Mouse (Mus musculus): ENCODE results near the gene Tra2b.
"Not testable (repeated sequence)": the region's sequence is repeated elsewhere in the genome, so short reads cannot be mapped to it uniquely, and the experiment has no call there.

Gene Tra2b

DNA sequence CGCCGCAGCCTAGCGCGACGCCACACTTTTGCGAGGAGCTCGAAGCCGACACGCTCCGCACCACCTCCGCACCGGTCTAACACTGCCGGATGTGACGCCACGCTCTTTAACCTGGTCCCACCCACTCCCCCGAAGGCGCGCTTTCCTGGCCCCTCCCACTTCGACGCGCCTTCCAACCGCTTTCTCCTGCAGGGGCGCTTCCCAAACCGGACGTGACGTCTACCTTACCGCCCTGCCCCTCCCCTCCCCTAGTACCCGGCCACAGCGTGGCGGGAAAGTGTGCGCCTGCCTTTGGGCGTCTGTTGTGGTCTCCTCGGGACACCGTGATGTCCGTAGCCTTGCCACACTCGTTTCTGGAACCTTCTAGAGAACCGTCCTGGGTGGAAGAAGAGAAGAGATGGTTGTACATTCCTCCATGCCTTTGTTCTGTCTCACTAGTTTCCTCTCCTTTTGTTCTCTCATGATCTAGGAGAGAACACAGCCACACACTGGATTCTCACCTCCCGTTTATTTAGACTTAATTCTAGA is at the start of gene Tra2b:
TSS of gene Tra2b (minus strand) at position 157 of the 528 bp plus-strand sequence.
- DNase-seq (ENCODE audit: extremely low spot score, low spot score) = peak; percentile 98

DNA sequence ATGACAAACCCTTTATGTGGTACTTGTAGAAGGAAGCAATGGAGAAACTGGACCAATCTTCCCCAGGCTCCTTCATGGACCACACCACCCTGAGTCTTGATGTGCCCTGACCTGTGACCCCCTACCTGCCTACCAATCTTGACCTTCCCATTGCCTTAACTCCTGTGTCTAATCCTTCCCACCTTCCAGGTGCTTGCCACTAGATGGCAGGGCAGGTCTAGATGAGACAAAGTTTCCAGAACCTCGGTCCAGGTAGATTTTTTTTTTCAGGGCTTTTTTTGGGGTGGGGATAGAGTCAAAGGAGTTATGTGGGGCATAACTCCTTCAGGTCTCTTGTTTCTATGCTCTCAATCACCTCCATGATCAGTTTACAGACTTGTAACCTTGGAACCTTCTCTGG is 44.8 kb upstream of the Tra2b start:
- no peak for DNase-seq (ENCODE audit: extremely low spot score, low spot score)

DNA sequence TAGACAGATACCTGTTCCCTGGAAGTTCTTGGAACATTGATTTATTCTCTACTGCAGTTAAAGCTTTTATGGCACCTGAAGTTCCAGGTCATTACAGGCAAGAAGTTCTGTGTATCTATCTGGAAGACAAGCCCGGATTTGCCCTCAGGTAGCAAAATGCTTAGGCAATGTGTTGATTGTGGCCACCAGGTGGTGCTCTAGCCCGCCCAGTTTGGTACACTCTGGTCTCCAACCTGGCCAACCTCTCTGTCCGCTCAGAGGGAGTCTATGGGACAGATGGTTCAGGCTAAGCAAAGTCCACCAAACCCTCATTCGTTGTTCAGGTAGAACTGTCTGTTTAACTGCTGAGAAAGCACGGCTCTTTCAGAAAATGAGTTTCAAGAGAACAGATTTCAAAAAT is 36.8 kb upstream of the Tra2b start:
- DNase-seq (ENCODE audit: extremely low spot score, low spot score) = peak; percentile 56

DNA sequence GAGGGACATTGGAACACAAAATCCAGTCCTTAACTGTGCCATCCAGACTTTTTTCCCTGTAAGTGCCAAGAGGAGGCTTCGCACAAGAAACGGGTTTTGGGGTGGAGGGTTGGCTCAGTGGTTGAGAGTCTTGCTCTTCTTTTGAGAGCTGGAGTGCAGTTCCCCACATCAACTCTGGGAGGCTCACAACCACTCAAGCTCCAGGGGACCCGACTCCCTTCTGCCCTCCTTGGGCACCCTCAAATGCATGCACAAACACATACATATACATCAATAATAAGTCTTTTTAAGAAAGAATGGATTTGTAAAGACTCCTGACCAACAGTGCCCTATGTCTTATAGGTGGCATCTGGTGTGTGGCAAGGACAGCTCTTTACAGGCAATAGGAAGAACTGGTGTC is 35.6 kb upstream of the Tra2b start:
- DNase-seq (ENCODE audit: extremely low spot score, low spot score) = no peak

DNA sequence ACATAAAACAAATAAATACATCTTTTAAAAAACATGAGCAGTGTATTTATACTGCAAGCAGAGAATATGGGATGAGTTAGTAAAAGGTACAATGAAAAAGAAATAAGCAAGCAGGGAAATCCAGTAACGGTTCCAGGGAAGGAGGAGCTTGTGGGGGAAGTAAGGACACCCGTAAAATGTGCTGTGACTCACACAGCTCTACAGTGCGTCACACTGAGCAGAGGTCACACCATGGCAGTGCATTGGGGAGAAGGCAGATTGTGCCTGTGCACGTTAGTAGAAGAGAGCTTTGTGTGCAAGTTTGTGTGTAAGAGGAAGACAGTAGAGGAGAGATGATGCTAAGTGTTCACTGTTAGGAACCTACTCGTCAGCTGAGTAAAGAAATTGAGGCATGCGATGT is 31.1 kb upstream of the Tra2b start:
- no peak for DNase-seq (ENCODE audit: extremely low spot score, low spot score)

DNA sequence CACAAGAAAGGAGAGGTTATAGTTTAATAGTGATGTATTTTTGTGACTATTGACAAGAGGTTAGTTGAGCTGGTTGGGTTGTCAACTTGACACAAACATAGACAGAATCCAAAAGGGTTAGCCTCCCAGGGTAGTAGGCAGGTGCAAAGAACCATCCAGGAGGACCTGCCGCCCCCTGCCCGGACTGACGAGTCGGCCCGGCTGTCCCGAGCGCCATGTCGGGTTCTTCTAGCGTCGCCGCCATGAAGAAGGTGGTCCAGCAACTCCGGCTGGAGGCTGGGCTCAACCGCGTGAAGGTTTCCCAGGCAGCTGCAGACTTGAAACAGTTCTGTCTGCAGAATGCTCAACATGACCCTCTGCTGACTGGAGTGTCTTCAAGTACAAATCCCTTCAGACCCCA is 29.0 kb upstream of the Tra2b start:
- not testable (repeated sequence) for DNase-seq (ENCODE audit: extremely low spot score, low spot score)

DNA sequence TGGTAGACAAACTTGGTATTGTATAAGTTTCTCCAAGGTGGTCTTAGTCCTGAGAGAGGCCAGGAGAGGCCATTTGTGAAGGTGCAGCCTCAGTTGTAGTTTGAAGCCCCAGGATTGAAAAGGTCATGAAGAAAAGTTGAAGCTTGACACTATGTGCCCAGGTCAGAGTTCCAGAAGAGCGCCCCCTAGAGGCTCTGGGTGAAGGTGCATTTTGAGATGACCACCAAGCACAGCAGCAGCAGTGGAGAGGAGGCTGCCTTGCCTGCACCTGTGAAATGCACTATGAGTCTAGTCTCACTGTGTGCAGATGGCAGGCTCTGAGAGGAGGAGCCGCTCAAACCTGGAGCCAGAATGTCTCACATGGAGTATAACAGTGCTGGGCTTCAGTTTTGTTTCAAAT is 27.8 kb upstream of the Tra2b start:
- no peak for DNase-seq (ENCODE audit: extremely low spot score, low spot score)

DNA sequence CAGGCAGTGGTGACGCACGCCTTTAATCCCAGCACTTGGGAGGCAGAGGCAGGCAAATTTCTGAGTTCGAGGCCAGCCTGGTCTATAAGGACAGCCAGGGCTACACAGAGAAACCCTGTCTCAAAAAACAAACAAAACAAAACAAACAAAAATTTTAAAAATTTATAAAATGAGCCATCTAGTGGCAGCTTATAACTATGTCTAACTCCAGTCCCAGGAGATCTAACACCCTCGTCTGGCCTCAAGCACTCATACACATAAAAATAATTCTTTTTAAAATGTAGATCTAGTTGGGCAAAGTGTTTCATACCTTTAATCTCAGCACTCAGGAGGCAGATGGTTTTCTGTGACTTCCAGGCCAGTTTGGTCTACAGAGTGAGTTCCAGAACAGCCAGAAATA is 26.6 kb upstream of the Tra2b start:
- no peak for DNase-seq (ENCODE audit: extremely low spot score, low spot score)

DNA sequence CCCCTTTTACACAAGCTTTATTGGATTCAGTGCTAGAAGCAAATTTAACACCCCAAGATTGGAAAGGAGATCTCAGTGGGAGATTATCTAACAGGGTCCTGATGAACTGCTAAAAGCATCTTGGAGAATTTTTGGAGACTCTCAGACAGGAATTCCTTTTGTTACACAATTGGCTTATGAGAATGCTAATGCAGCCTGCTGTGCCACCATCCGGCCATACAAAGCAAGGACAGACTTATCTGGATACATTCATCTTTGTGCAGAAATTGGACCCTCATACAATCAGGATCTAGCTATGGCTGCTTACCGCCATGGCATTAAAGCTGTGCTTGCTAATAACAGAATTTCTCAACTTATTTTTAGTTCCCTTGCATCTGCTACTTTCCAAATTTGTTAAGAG is 23.8 kb upstream of the Tra2b start:
- DNase-seq (ENCODE audit: extremely low spot score, low spot score) = no peak

DNA sequence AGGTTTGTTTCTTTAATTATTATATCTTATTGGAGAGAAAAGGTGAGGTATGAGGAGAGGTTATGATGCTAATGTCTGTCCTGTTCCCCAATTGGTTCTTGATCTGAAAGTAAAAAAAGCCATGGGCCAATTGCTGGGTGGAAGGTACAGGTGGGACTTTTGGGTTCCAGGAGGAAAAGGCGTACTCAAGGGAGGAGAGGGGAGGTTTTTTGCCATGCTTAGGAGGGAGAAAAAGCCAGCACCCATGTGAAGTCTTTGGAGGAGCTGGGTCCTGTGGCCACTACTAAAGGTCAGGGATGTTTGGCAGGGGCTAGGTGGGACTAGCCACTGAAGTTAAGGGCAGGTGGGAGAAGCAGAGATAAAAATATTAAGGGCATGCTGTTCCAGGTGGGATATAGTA is 21.2 kb upstream of the Tra2b start:
- no peak for DNase-seq (ENCODE audit: extremely low spot score, low spot score)

DNA sequence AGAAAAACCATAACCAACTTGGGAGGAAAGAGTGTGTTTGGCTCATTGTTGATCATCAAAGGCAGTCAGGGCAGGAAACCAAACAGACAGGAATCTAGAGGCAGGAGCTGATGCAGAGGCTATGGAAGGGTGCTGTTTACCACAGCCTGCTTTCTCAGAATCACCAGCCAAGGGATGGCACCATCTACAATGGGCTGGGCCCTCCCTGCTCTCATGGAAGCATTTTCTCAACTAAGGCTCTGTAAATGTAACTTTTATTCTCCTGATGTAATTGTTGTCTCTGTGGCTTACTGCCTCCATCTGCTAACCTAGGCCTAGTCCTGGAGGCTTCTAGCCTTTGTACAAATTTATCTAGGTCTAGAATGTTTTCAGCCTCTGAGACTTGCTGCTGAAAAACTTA is 10.7 kb upstream of the Tra2b start:
- no peak for DNase-seq (ENCODE audit: extremely low spot score, low spot score)

DNA sequence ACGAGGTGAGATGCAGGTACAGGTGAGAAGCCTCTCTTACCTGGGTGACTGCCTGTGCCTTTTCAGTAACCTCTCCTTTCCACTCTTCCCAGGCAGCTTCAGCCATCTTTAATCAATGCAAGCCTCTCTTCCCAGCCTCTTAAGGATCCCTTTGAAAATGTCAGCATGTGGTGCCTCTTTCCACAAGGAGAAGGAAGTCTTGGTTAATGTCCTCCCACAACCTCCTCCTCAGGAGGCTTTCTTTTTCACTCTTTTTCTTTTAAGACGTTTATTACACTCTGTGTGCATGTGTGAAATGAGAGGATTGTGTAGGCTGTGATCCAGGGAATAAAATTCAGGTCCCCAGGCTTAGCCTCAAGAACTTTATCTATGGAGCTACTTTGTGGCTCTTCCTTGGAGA is 9.3 kb upstream of the Tra2b start:
- no peak for DNase-seq (ENCODE audit: extremely low spot score, low spot score)

DNA sequence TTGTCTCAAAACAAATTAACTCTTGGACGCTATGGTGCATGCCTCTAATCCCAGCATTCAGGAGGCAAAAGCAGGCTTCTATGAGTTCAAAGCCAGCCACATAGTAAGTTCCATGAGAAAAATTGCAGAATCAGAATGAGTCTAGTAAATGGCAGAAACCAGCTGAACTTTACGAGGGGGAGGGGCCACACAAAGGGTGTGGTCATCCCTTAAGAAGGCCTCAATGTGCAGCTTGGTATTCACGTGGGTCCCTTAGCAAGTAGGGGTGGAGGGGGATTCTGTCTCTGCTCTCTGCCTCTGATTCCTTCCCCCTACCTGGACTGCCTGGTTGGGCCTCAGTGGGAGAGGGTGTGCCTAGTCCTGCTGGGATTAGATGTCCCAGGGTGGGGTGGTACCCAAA is 4.7 kb upstream of the Tra2b start:
- DNase-seq (ENCODE audit: extremely low spot score, low spot score) = no peak

DNA sequence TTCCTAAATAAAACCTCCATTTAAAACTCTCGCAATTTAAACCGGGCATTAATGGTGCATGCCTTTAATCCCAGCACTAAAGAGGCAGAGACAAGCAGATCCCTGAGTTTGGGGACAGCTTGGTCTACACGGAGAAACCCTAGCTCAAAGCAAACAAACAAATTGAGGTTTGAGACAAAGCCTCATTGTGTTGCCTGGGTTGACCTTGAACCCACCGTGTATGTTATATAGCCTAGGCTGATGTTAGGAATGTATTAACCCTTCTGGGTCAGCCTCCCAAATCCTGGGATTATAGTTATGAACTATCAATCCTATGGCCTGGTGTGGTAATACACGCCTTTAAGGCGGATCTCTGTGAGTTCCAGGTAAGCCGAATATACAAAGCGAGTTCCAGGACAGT is 579 bp upstream of the Tra2b start:
- DNase-seq (ENCODE audit: extremely low spot score, low spot score) = peak; percentile 29

DNA sequence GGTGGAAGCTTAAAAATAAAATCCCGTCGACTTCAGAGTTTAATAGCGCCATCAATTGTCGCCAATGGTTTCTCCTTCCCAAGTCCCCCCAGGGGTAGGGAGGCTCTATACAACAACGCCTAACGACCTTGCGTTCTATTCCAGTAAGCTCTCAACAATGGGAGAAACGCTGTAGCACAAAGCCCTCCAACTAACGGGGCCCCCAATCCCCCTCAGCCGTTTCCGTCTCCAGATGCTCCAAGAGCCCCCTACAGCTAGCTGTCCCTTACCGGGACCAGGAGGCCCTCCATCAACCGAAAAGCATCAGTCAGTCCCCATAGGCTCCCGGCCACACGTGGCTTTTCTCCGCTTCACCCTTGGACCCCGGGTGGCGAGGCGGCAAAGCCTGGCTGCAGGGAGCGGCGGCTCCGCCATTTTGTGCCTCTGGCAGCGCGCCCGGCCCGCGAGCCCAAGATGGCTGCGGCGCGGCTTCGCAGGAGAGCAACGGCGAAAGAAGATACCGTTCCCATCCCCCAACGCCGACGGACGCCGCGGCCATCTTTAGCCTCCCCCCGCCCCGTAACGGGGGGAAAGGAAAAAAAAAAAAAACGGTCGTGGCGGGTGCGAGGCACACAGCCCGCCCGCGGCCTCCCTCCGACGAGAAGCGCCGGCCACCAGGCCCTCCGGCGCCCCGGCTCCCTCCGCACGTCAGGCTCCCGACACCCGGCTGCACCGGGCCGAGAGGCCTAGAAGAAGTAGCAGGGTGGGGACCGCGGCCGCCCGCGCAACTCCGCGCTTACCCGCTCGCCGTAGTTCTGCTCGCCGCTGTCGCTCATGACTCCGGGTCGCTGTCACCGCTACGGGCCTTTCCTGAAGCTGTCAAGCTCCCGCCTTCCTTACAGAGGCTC is 600 bp downstream of the Tra2b start:
- peak; percentile 84 for DNase-seq (ENCODE audit: extremely low spot score, low spot score)

DNA sequence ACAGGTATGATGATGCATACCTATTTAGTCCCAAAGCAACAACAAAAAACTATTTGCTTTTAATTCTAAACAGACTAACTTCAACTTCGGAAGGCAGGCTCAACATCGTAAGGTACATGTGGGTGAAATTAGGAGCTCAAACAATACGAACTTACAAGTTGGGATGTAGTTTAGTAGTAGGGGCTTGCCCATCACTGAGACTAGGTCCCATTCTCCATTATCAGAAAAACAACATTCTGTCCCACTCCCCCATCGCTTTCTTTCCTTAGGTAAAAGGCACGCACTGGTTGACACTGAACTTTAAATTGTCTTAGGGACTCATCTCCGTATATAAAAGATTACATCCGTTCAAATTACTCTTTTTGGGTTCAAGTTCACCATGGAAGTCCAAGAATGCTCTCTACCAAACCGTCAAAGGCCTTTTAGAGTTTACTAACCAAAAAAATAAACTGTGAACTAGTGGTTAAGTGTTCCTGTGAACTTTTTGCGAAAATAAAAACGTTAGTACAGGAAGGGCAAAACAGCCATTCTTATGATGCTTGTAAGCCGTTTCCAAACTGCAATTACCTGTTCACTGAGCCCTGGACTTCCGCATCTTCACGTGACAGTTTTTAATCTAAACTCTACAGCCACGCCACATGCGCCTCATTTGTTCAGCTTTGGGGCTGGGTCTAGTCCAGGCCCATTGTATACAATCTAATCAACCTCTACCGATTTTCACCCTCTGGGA is 1.4 kb downstream of the Tra2b start:
- no peak for DNase-seq (ENCODE audit: extremely low spot score, low spot score)

DNA sequence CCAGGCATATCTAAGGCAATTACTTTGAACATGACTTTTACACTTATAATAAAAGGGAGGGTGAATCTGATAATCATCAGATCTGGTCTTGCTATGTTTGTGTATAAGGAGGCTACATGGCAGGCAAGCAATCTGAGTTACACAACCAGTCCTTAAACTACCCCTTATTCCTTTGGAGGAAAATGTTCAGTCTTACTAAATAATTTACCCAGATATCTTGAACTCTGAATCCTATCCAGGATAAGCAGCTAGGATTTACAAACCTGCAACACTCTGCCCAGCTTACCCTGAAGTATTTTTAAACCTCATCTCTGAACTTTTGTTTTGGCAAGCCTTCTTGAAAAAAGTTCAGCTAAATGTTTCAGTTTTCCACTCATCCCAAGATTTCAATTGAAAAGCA is 2.7 kb downstream of the Tra2b start:
- no peak for DNase-seq (ENCODE audit: extremely low spot score, low spot score)

DNA sequence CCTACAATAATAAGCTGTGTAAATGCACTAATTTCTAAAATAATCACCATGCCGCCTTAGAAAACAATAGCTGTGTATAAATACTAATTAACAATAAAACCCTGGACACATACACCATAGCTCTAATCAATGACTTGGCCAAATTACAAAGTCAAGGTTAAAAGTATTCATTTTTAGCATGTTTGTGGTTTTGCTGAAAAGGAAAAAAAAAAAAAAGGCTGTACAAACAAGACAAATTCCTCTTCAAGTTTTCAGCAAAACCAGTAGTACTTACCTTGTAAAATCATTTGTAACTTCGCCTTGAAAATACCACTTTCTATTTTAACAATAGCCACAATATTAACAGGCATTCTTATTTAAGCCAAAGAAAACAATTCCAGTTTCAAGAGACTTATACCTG is 4.2 kb downstream of the Tra2b start:
- DNase-seq (ENCODE audit: extremely low spot score, low spot score) = no peak

DNA sequence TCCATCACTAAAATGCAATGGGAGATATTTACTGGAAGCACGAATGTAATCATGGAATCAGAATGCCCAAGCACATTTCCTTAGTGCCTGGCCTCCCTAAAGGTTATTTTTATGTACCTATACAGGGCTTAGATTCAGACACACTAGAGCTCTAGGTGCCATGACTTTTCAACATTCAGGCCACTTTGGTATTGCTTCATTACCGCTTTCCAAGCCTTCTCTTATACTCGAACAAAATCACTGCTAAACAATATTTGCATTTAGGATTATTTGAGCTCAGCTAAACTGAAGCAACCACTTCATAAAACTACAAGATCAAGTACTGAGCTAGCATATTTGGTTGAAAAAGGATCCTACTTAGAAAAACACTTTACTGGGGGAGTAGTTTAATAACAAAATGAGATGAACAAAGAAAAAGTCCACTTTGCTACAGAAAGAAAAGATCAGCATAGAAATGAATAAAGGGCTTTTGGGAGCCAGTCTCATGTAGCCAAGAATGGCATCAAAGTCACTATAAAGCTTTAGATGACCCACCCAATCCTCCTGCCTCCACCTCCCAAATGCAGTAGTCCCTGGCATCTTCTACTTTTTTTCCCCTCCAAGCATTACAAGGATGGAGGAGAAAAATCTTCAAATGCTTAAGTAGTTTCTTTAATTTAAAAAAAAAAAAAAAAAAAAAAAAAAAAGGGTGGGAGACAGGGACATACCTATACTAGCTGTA is 5.2 kb downstream of the Tra2b start:
- no peak for DNase-seq (ENCODE audit: extremely low spot score, low spot score)

DNA sequence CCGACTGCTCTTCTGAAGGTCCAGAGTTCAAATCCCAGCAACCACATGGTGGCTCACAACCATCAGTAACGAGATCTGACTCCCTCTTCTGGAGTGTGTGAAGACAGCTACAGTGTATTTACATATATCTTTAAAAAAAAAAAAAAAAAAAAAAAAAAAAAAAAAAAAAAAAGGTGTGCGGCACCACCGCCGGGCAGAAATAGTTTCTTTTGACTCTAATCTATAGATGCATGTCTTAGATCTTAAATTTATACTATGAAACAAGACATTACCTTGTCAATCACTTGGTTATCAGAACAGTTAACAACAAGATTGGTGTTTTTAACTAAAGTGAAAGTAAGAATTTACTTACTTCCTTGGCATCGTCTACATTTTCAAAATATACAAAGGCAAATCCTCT is 13.6 kb downstream of the Tra2b start:
- not testable (repeated sequence) for DNase-seq (ENCODE audit: extremely low spot score, low spot score)

DNA sequence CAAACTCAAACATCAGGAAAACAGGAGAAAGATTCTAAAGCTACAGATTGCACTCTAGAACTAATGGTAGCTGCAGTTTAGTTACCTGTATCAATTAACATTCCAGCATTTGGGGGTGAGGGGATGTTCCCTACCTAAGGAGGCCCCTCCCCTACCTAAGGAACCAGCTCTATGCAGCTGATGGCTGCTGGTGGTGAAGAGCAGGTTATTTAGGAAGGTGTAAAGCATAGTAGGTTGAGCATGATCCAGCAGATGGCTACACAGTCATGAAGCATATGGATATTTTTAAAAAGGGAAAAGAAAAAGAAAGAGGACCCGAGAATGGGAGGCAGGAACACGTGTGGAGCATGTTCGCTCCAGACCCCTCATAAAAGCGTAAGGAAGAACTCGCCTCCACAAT is 15.5 kb downstream of the Tra2b start:
- no peak for DNase-seq (ENCODE audit: extremely low spot score, low spot score)

DNA sequence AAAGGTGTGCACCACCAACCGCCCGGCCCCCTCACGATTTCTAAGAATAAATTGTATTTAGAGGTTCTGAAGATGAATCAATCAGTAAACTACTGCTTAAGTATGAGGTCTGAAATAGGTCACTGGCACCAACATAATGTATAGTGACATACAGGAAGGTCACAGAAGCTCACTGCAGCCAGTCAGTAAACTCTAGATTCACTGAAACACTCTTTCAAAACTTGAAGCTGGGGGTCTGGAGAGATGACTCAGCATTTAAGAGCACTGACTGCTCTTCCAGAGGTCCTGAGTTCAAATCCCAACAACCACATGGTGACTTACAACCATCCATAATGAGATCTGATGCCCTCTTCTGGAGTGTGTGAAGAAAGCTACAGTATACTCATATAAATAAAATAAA is 16.1 kb downstream of the Tra2b start:
- DNase-seq (ENCODE audit: extremely low spot score, low spot score) = no peak

Data from neural tube, embryonic 10.5 days (tissue).